Mouse (Mus musculus): Measurements from ENCODE around the gene Rftn1.

GRCm38 (mm10) chr17:50117461-50117860, 73.0 kb downstream of the Rftn1 start:
- TF ChIP-seq GATA1 (IDR thresholded peaks at IDR 0.05; ENCODE audit: borderline replicate concordance, low read length), result no peak
- no peak for TF ChIP-seq FLI1 (IDR thresholded peaks at IDR 0.05; ENCODE audit: low read length)

Data from megakaryocyte, embryonic 14.5 days (primary cell).